Mouse (Mus musculus) cerebellum, postnatal 4 days (tissue): ENCODE data around the gene Ufsp1.
"Not testable (repeated sequence)": the region's sequence is repeated elsewhere in the genome, so short reads cannot be mapped to it uniquely, and the experiment has no call there.

Experiments
- DNase-seq, 2 experiments: peaks; one replicate each; pipeline ENCODE4 v3.0.0; 2022; ENCODE audit warnings: low spot score in 2 of 2, mixed read lengths in 1 of 2

The Ufsp1 gene

DNA sequence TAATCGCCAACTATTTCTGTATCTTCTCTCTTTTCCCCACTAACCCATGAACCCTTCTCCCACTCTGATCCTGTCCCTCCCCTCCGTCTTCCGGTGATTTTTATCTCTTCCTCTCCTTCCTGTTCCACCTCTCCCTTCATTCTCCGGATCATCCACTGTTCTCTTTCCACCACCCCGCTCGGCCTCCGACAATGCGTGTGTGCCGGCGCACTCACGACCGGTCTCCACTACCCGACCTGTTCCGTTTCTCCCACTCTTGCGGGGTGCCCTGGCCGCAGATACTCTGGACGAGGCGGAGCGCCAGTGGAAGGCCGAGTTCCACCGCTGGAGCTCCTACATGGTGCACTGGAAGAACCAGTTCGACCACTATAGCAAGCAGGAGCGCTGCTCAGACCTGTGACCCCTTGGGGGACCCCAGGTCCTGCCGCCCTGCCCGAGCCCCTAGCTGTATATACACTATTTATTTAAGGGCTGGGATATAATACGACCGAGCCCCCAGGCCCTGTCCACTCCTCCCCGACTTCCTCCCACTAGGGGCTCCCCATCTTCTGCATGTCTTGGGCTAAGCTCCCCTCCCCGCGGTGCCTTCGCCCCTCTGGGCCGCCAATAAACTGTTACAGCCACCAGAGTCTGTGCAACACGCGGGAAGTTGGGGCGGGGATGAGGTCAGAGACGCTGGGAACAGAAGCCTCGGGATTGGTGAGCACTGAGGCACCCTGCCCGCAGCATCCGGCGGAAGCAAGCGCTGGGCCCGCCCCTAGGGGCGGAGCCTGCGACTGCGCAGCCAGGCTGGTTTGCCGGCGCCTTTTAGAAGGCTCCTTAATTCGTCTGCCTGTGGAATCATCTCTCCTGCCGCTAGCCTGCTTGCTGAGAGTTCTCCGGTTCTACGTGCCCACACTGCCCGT is at the start of gene Ufsp1:
Gene Ufsp1, plus strand, starts transcription at position 791 of the 905 bp plus-strand sequence.
- DNase-seq, result peak; percentile 91 to 96

DNA sequence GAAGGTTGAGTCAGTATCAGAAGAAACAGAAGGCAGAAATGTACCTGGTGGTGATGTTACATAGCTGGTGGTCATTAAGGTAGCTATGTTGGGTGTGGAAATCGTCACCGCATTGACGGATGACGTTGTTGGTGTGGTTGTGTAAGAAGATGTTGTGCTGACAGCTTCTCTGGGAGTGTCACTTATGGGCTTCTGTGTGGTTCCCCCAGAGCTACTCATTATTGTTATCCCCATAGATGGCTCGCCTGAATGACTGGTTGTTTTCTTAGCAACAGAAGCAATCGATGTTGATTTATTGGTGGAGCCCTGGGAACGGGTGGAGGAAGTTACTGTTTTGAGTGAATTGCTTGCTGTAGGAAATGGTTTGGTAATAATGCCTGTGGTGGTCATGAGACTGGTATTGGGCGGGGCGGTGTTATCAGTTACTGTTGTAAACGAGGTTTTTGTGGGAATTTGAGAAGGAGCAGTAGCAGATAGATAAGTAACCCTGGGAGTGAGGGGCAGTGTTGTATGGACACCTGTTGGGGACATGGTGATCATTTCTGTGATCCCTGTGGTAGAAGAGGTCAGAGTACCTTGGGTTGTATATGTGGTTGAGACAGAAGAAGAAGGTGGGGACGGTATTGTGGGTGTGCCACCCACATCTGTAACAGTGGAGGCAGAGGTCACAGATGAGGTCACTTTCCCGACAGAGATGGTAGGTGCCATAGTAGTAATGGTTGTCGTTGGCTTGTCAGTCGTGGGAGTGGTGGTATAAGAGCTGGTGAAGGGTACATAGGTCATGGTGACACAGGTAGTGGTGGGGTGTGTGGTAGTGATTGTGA is 30.3 kb upstream of the Ufsp1 start:
- no peak for DNase-seq

DNA sequence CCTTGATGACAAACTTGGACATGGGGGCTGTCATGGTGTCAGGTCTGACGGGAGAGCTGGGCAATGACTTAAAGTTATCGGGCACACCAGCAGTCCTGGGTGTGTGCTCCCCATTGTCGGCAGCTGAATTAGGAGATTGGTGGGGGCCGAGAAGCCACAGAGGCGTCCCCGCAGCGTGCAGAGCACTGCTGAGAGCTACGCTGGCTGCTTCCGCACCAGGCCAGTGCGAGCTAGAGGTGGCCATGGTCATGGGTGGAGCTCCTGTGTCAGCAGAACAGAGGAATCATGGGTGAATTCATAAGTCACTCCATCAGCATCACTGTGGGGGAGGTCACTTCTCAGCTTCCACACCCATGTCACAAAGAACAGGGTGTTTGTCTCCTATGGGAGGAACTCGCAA is 29.6 kb upstream of the Ufsp1 start:
- DNase-seq, result no peak

DNA sequence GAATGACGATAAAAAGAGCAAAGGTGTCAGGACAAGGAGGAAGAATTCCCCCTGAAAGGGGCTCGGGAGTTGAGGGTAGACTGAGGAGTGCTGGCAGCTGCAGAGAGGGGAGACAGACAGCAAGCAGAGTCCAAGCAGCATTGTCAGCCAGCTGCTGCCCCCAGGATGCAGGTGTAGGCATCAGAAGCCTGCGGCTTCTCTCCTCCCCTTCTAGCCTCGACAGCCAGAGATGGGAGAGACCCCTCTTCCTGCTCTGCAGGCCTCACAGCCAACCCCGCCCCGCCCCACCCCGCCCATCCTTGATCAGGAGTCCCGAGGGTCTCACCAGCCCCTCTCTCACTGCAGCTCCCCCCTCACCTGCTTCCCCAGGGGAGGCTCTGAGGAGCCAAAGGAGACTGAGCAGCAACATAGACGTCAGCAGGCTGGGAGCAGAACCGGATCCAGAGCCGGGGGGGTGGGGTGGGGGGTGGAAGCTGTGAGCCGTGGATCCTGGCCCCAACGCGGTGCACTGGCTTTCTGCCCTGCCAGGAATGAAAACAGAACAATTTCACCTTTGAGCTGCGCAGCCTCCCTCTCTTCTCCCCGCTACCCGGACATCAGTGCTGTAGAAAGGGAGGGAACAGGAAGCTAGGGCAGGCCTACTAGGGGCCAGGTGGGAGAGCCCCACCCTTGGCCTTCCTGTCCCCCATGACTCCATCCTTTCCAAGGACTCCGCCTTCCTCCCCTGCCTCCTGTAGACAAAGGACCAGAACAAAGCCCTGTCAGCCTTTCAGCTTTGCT is 26.1 kb upstream of the Ufsp1 start:
- no peak for DNase-seq

DNA sequence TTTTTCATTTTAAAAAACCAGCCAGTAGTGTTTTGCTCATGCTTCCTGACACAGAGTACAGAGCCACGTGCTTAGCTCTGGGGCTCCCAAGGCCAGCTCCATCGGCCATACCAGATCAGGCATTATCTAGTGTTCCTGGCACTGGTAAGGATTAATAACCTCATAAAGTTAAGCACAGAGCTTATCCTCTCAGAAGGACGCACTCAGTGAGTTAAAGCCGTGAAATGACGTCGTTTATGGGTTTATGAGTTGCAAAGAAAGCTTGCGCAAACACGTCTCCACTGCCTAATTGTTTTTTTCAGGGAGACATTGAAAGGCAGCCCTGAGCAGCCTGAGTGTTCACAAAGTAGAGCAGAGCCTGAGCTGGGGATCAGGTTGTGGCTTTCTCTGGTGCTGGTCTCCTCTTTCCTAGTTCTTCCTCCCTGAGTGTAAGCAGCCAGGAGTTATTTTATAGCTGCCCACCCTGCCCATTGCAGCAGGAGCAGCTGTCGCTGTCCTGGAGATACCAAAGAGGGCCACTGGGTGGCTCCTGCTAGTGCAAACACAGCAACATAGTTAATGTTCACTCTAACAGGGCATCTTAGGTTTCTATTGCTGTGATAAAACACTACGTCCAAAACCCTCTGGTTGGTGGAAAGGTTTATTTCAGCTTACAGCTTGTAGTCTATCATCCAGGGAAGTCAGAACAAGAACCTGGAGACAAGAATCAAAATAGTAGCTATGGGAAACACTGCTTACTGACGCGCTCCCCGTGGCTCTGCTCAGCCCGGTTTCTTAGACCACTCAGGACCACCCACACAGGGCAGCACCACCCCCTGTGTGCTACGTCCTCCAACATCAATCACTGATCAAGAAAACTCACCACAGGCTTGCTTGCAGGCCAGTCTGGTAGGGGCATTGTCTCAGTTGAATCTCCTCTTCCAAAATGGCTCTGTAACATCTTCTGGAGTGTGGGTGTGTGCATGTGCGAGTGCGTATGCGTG is 16.8 kb upstream of the Ufsp1 start:
- DNase-seq, result no peak

DNA sequence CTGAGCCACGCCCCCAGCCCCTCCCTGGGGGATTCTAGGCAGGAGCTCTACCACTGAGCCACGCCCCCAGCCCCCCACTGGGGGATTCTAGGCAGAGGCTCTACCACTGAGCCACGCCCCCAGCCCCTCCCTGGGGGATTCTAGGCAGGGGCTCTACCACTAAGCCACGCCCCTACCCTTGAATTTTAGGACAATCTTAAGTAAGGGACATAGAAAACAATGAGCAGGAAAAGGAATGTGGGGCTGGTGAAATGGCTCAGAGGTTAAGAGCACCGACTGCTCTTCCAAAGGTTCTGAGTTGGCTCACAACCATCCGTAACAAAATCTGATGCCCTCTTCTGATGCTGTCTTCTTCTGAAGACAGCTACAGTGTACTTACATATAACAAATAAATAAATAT is 10.0 kb upstream of the Ufsp1 start:
- DNase-seq, result not testable (repeated sequence)

DNA sequence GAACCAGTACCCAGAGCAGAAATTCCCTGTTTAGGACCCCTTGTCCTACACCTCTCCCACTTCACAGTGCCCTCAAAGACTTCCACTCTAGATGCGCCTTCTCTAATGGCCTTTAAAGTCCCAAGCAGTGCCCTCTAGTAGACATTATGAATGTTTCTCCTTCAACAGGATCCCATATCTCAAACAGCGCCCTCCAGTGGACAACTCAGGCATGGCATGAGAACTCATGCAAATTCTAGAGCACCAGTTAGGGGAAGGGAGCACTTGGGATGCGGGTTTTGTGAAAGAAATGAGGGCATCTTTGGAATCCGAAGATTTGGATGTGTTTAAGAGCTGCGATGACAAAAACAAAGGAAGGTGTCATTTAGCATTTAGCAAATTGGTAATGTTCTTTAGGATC is 9.4 kb upstream of the Ufsp1 start:
- peak; percentile 39 to 57 for DNase-seq

DNA sequence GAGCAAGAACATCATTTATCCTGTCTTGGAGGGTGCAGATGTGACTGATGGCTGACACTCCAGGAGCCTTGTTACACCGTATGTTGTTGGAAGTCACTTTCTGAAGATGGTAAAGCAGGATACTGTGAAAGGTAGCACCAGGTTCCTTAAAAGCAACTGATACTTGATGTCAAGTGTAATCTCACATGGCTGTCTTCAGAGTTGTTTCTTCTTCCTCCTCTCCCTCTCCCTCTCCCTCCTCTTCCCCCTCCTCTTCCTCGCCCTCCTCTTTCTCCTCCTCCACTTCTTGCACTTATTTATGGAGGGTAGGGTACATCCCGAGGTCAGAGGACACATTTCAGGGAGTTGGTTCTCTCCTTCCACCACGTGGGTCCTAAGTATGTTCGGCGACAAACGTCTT is 8.4 kb upstream of the Ufsp1 start:
- no peak for DNase-seq

DNA sequence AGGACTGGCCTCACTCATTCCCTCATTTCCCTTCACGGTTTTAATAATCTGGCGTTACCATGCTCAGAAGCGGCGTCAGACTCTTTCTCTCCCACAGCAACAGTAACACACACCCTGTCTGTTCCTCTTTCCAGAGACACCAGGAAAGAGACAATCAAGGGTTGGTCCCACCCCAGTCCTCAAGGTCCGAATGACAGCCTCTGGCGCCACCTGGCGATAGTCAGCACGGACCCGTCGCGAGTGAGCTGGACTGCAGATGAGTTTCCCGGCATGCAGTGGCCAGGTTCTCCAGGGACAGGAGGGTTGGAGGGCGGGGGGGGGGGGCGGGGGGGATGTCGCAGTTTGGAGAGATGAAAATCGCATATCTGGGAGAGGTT is 7.8 kb upstream of the Ufsp1 start:
- DNase-seq, result peak; percentile 86 to 93

DNA sequence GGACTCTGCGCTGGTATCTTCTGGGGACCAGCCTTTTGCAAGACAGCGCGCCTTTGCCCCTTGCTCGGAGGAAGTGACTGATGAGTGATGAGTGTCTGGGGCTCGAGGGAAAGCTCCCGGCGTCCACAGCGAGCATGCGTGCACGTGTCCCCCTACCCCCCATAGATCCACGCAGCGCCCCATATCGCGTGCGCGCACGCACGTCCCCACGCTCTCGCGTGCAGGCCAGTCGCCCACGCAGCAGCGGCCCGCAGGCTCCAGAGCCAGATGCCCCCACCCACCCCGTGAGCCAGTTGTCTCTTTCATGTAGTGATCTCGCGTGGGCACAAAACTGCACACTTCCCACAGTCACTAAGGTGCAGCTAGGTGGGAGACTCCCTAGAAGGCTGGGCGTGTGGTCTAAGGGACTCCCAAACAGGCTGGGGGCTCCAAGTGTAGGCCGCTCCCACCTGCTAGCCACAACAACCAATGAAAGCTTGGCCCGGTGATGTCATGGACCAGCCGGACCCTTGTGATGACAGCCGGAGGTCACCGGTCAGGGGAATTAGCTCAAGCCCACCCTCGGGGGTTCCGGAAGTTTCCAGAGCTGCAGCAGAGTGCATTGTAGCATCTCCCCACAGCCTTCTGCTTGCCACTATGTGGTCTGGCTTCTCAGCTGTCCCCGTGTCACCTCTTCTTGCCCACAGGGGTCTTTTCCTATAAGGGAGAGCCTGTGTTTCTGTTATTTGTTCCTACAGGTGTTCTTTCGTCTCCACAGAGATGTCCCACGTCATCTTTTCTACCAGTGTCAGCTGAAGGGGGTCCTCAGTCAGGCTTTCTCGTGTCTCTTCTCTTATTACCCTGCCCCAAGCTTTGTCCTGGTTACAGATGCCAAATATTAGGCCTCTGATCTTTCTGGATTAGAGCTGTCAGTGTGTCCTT is 7.1 kb upstream of the Ufsp1 start, which contains the start of gene Ache:
Gene Ache, plus strand, starts transcription at position 488 of the 921 bp plus-strand sequence.
- DNase-seq, result peak; percentile 35 to 67

DNA sequence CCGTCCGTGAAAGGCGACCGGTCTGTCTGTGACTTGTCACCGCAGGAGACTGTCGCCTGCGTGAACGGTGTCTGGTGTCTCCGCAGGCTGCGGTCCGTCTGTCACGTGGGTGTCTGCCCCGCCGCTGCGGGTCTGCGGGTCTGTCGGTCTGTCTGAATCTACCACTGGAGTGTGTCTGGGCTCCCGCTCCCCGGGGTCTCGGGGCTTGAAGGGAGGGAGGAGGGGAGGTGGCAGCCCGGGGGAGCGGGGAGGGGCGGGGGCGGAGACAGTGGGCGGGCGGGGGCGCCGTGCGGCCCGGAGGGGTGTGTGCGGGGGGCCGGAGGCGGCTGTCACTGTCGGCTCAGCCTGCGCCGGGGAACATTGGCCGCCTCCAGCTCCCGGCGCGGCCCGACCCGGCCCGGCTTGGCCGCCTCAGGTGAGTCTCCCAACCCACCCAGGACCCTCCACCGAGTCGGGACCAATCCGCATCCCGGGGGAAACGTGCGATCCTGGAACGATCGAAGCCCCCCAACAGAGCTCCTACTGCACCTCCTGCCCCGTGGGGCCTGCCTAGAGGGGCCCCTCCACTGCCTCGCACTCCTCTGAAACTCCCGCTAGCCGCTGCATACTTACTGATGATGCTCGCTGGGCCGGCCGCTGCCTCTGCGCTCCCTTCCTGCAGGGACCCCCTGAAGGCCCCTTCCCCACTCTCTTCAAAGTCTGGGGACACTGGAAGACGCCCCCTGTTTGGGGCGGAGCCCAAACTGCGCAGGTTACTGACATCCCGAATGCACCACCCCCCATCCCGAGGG is 6.3 kb upstream of the Ufsp1 start:
- peak in 1 of 2 experiments; percentile 36 for DNase-seq

DNA sequence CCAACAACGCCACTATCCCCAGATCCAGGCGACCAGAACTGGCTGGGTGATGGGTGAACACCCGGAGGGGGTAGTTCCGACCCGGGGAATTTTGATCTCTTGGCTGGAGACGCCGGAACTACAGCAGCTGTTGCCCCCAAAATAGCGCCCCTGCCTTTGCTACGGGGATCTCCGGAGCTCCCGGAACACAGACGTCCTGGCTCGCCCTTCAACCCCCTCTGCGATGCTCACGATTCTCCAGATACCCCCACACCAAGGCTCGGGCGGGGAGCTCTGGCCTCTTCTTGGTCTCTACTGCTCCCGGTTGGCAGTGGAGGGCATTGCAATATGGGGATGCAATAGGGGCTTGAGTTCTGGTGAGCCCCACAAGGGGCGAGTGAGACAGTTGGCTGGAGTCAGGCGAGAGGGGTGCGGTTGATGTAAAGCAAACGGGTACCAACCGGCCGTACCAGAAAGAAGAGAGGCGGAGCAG is 5.4 kb upstream of the Ufsp1 start:
- DNase-seq, result peak; percentile 46 to 72

DNA sequence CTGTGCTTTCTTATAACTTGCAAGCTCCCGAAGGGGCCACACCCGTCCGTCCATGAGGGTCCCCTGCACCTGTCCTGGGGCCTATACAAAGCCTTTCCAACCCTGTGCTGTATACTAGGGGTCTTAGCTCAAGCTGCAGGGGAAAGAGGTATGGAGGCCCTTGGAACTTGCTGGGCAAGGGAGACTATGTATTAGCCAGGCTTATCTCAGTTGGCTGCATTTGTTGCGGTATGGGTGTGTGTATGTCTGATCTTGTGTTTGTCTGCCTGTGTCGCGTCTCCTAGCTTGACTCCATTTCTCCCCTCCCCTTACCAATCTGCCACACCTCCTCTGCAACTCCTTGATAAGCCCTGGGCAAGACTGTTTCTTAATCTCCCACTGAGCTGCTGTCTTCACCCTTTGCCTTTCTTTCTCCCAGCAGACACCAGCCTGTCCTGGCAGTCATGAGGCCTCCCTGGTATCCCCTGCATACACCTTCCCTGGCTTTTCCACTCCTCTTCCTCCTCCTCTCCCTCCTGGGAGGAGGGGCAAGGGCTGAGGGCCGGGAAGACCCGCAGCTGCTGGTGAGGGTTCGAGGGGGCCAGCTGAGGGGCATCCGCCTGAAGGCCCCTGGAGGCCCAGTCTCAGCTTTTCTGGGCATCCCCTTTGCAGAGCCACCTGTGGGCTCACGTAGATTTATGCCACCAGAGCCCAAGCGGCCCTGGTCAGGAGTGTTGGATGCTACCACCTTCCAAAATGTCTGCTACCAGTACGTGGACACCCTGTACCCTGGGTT is 4.7 kb upstream of the Ufsp1 start:
- DNase-seq, result no peak

DNA sequence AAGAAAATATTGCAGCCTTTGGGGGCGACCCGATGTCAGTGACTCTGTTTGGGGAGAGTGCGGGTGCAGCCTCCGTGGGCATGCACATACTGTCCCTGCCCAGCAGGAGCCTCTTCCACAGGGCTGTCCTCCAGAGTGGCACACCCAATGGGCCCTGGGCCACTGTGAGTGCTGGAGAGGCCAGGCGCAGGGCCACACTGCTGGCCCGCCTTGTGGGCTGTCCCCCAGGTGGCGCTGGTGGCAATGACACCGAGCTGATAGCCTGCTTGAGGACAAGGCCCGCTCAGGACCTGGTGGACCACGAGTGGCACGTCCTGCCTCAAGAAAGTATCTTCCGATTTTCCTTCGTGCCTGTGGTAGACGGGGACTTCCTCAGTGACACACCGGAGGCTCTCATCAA is 3.8 kb upstream of the Ufsp1 start:
- DNase-seq, result no peak

DNA sequence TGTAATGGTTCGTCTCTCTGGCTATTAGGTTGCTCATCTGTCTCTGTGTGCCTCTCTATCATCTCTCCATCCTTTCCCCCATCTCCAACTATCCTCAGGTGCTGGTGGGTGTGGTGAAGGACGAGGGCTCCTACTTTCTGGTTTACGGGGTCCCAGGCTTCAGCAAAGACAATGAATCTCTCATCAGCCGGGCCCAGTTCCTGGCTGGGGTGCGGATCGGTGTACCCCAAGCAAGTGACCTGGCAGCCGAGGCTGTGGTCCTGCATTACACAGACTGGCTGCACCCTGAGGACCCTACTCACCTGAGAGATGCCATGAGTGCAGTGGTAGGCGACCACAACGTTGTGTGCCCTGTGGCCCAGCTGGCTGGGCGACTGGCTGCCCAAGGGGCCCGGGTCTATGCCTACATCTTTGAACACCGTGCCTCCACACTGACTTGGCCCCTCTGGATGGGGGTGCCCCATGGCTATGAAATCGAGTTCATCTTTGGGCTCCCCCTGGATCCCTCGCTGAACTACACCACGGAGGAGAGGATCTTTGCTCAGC is 3.0 kb upstream of the Ufsp1 start:
- no peak for DNase-seq

DNA sequence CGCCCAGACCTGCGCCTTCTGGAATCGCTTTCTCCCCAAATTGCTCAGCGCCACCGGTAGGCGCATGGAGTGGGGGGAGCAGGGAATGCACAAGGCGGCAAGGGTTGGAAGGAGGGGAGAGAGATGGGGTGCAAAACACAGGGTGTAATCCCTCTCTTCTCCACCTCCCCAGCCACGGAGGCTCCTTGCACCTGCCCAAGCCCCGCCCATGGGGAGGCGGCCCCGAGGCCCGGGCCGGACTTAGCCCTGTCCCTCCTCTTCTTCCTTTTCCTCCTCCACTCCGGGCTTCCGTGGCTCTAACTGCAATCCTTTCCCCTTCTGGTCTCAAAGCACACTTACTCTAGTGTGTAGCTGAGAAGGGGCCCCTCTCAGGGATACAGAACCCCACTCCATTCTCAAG is 1.1 kb upstream of the Ufsp1 start:
- DNase-seq, result peak in 1 of 2 experiments; percentile 55

DNA sequence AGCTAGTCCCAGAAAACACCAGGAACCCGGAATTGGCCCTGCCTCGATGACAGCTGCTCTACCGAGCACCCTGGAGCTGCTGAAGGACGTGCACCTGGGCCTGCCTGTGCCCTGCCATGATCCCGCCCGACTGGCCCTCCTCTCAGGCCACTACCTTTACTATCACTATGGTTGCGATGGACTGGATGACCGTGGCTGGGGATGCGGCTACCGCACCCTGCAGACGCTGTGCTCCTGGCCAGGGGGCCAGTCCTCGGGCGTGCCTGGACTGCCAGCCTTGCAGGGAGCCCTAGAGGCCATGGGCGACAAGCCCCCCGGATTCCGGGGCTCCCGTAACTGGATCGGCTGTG is 290 bp downstream of the Ufsp1 start:
- no peak for DNase-seq

DNA sequence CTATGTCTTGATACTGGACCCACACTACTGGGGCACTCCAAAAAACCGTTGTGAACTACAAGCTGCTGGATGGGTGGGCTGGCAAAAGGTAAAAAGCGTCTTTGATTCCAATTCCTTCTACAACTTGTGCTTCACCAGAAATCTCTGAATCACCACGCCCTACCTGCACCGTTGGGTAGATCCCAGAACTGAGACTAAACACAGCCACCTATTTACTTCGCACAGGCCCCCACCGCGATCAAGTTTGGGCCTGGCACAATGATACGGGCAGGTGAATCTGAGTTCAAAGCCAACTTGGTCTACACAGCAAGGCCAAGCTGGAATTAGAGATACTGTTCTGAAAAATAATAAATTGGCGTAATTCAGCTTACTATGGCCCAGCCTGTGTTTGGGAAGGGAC is 867 bp downstream of the Ufsp1 start:
- no peak for DNase-seq
